Mouse (Mus musculus) C2C12 (cell line): ENCODE results near the gene Psmg3. TPM values are rescaled to one million over a fixed set of nuclear protein-coding genes. Genes with fewer than 3 reads are reported as not detected.

ENCODE experiments used
- H3K27me3 ChIP-seq: one replicate; pipeline ENCODE4 v1.6.1; 2011; ENCODE audit not compliant: control insufficient read depth, insufficient read depth, insufficient read length
- H3K36me3 ChIP-seq: one replicate; pipeline ENCODE4 v1.6.1; 2011; ENCODE audit not compliant: control insufficient read depth, insufficient read depth
- H3K4me3 ChIP-seq: one replicate; pipeline ENCODE4 v1.5.1; 2011; ENCODE audit warnings: mild to moderate bottlenecking, control low read depth; ENCODE audit not compliant: poor library complexity, insufficient read depth, severe bottlenecking
- H3K79me2 ChIP-seq: one replicate; pipeline ENCODE4 v1.6.1; 2011; ENCODE audit not compliant: control insufficient read depth, insufficient read depth
- H3K79me3 ChIP-seq: one replicate; pipeline ENCODE4 v1.6.1; 2011; ENCODE audit warnings: low read depth, control low read depth
- H3ac ChIP-seq: one replicate; pipeline ENCODE3; 2011; ENCODE audit warnings: low read depth; ENCODE audit not compliant: control insufficient read depth, insufficient read length
- CEBPB ChIP-seq: IDR thresholded peaks from one replicate; pipeline ENCODE4 v1.6.1; 2011; ENCODE audit warnings: low read depth, mild to moderate bottlenecking, control low read depth, moderate library complexity
- CTCF ChIP-seq: IDR thresholded peaks from one replicate; pipeline ENCODE4 v1.5.1; 2011; ENCODE audit not compliant: control insufficient read depth, insufficient read depth, insufficient read length
- FOSL1 ChIP-seq: IDR thresholded peaks from one replicate; pipeline ENCODE4 v1.8.0; 2011; ENCODE audit warnings: mild to moderate bottlenecking, low read length; ENCODE audit not compliant: poor library complexity, insufficient read depth, severe bottlenecking
- MAX ChIP-seq: IDR thresholded peaks from one replicate; pipeline ENCODE4 v1.6.1; 2011; ENCODE audit warnings: mild to moderate bottlenecking, control low read depth
- MYOD1 ChIP-seq: IDR thresholded peaks from one replicate; pipeline ENCODE4 v1.6.1; 2011; ENCODE audit warnings: low read depth; ENCODE audit not compliant: control insufficient read depth, insufficient read length
- MYOG ChIP-seq: IDR thresholded peaks from one replicate; pipeline ENCODE4 v1.6.1; 2011; ENCODE audit not compliant: control insufficient read depth, insufficient read length; ENCODE audit errors: extremely low read depth
- USF1 ChIP-seq: IDR thresholded peaks from one replicate; pipeline ENCODE4 v1.6.1; 2011; ENCODE audit warnings: low read depth, mild to moderate bottlenecking, control low read depth, moderate library complexity
- polyA plus RNA-seq: library from polyadenylated mRNA; unstranded; fragments of >200 nt; fragmentation: generic; extraction: Trizol; gene quantifications from one replicate; pipeline ENCODE4 v1.2.1, GENCODE M21; 2012; ENCODE audit warnings: missing spikeins

Psmg3 gene
- polyA plus RNA-seq, 1 experiment: 68.8 TPM

- TF ChIP-seq CTCF (no peak), MAX (no peak), FOSL1 (no peak), USF1 (no peak), MYOD1 (no peak), CEBPB (no peak), MYOG (no peak)
- no peak overlapping the region for H3ac ChIP-seq
- H3K4me3 ChIP-seq: no peak overlapping the region
- H3K27me3 ChIP-seq: peaks cover 16% of the 10 kb centered on the region
- H3K79me3 ChIP-seq: no peaks in the 10 kb centered on the region
- H3K36me3 ChIP-seq: no peaks in the 10 kb centered on the region
- H3K79me2 ChIP-seq: no peaks in the 10 kb centered on the region
Observed at GRCm38 (mm10) chr5:139813963-139814381, 12.7 kb downstream of the Psmg3 start.

GRCm38 (mm10) chr5:139813126-139813490, 13.6 kb downstream of the Psmg3 start:
- Histone ChIP-seq H3K36me3 (no peaks in the 10 kb centered on the region), H3K4me3 (no peak overlapping the region), H3K27me3 (peaks cover 16% of the 10 kb centered on the region), H3ac (no peak overlapping the region), H3K79me3 (no peaks in the 10 kb centered on the region), H3K79me2 (no peaks in the 10 kb centered on the region)
- TF ChIP-seq CTCF (no peak), CEBPB (no peak), MYOD1 (no peak), MAX (no peak)

- Histone ChIP-seq H3K36me3 (no peaks in the 10 kb centered on the region), H3ac (no peak overlapping the region), H3K27me3 (peaks cover 16% of the 10 kb centered on the region), H3K79me3 (no peaks in the 10 kb centered on the region), H3K79me2 (no peaks in the 10 kb centered on the region), H3K4me3 (no peak overlapping the region)
- no peak for TF ChIP-seq MAX
- no peak for TF ChIP-seq MYOD1
- TF ChIP-seq FOSL1: no peak
- TF ChIP-seq USF1: no peak
- no peak for TF ChIP-seq MYOG
- TF ChIP-seq CEBPB: no peak
- no peak for TF ChIP-seq CTCF
Observed at GRCm38 (mm10) chr5:139812398-139813125, 14.1 kb downstream of the Psmg3 start.

GRCm38 (mm10) chr5:139811677-139812397, 14.8 kb downstream of the Psmg3 start:
- Histone ChIP-seq H3K79me2 (no peaks in the 10 kb centered on the region), H3K27me3 (peaks cover 16% of the 10 kb centered on the region), H3K4me3 (no peak overlapping the region), H3ac (no peak overlapping the region), H3K79me3 (no peaks in the 10 kb centered on the region), H3K36me3 (no peaks in the 10 kb centered on the region)
- TF ChIP-seq MYOD1 (no peak), MAX (no peak)

GRCm38 (mm10) chr5:139809397-139809796, 17.3 kb downstream of the Psmg3 start:
- no peaks in the 10 kb centered on the region for H3K79me2 ChIP-seq
- no peaks in the 10 kb centered on the region for H3K36me3 ChIP-seq
- peaks cover 16% of the 10 kb centered on the region for H3K27me3 ChIP-seq
- H3K79me3 ChIP-seq: no peaks in the 10 kb centered on the region
- TF ChIP-seq MYOD1: no peak
- TF ChIP-seq CTCF: no peak
- no peak for TF ChIP-seq MAX
- no peak for TF ChIP-seq FOSL1
- TF ChIP-seq CEBPB: no peak
- no peak for TF ChIP-seq USF1
- TF ChIP-seq MYOG: no peak
- no peak overlapping the region for H3K4me3 ChIP-seq
- H3ac ChIP-seq: no peak overlapping the region

GRCm38 (mm10) chr5:139805924-139806323, 20.8 kb downstream of the Psmg3 start:
- H3K27me3 ChIP-seq: no peaks in the 10 kb centered on the region
- no peaks in the 10 kb centered on the region for H3K79me3 ChIP-seq
- H3ac ChIP-seq: no peak overlapping the region
- TF ChIP-seq FOSL1 (no peak), MYOG (no peak)
- H3K36me3 ChIP-seq: peaks cover 13% of the 10 kb centered on the region
- H3K79me2 ChIP-seq: no peaks in the 10 kb centered on the region
- H3K4me3 ChIP-seq: no peak overlapping the region
